Mouse (Mus musculus) cerebellum, adult 8-10 months (tissue): ENCODE data around the gene Erp29.

Source experiments
- DNase-seq: peaks from one replicate; pipeline ENCODE4 v3.0.0; 2022

Erp29 gene

GRCm38 (mm10) chr5:121386120-121386909, 66.0 kb downstream of the Erp29 start:
- DNase-seq, result no peak

DNA sequence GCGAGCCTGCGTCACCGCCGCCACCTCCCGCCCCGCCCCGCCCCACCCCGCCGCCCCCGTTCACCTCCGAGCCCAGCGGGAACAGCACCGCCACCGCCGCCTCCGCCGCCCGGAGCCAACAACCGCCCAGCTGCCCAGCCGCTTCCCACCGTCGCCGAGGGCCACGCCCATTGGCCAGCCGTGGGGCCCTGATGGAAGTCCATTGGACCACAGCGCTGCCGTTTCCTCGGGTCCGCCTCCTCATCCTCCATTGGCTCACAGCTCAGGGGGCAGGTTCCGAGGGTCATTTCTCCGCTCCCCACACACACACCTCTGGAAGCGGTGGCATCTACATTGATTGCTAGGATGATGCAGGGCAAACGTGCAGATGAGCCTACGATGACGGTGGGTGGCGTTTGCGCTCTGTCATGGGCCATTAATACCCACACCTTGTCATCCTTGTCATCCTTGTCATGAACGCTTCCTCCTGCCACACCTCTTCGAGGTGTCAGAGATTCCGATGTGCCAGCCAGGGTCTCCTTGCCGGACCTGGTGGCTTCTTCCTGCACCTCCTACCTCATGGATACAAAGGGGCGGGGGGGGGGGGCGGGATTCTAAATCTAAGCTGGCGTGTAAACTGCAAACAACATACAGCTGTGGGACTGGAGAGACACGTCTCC, 66.7 kb downstream of the Erp29 start, which contains the start of gene Trafd1:
Trafd1 (minus strand) TSS at position 172 of the 659 bp plus-strand sequence.
- DNase-seq, result peak; percentile 91

DNA sequence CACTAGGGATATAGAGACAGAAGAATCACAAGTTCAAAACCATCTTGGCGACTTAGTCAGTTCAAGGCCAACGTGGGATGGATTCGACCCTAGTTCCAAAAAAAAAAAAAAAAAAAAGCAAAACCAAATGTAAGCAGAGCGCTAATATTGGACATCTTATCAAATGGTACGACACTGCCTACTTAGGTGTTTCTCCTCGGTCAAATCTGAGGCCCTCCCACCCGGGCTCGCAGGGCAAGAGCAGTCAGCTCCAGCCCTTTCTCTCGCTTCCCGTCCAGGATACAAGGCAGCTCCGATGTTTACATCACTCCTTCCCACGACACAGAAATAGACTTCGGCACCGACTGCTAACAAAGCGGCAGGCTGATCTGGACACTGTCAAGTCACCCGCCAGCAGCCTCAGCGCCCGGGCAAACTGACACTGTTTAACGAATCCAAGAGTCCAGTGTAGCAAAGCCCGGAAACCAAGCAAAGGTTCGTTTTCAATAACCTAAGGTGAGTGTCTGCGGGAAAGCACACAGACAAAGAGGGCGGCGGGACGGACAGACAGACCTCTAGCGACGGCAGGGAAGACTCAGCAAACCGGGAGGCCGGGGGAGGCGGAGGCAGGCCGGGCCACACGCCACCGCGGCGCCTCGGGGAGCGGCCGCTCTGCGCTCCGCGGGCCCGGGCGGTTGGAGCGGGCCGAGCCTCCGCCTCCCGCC, 67.4 kb downstream of the Erp29 start:
- no peak for DNase-seq

DNA sequence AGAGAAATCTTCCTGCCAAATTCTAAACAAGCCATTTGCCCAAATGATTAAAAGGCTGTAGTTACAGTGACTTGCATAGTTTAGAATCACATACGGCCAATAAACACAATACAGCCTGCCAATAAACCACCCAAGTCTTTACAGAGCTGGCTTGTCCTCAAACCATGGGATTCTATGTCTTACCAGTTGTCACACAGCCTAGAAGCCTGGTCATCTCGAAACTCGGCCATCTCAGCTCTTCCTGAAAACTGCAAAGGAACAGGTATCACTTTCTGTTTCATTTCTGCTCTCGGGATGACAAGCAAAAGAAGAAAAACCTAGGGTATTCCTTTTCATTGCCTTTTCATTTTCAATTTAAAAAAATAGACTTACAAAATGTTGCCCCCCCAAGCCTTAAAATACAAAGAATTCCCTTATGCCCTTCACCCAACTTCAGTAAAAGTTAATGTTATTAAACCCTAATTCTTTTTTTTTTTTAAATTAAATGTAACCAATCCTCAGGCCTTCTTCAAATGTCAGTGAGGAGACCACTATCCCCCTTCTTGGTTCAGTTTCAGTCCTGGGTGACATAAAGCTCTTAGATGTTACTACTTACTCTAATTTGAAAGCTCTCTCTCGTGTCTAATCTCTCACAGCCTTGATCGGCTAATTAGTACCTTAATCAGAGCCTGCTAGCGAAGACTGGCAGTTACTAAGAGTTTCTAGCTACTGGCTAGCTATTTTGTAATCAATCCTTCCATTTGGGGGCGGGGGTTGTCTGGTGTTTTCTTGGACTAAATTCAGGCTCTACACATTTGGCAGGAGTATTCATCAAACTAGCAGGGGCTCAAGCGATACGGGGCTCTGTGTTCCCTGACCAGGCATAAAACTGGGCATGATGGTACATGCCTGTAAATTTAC, 68.2 kb downstream of the Erp29 start:
- DNase-seq, result no peak

- no peak for DNase-seq
Observed at GRCm38 (mm10) chr5:121380692-121381091, 71.6 kb downstream of the Erp29 start.

- no peak for DNase-seq
Observed at GRCm38 (mm10) chr5:121378678-121379256, 73.5 kb downstream of the Erp29 start.
